Comparison of ENCODE assay signal across 13 mouse cellular contexts in the genomic region with DNA sequence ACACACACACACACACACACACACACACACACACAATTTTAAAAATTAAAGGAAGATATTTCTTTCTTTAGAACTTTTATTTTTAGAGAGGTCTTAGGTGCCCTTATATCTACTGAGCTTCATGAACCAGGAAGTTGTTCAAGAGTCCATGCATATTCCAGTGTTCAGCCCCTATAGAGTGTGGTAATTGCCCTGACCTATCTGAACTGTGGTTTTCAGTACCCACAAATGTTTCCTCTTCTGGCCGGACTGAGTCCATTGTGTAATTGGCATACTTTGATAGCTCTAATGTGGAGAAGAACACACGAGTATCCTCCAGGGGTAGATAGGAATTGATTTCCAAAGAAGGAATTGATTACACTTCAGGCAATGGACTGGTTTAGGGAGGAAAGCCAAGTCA.
"Had no signal": no experiment of that assay in that cellular context is flagged by ENCODE, and none has a peak within 500 bp of the region (broad histone marks: within the 10 kb centered on the region; RNA-seq: fewer than 3 reads in every experiment).

No protein-coding gene starts in this region.

- DNase-seq: liver, embryonic 13.5 days; liver, postnatal 0 days; lung, adult 2 months; lung, postnatal 14 days; lung, postnatal 36 days; retina, postnatal 1 day; right cerebral cortex, postnatal 14 days; thymus, adult 2 months; thymus, postnatal 14 days; thymus, postnatal 36 days had no signal

- ATAC-seq: liver, postnatal 0 days; lung, postnatal 0 days; midbrain, embryonic 13.5 days; midbrain, embryonic 16.5 days had no signal
